Mouse (Mus musculus): ENCODE results near the gene Gpd1l.

Gpd1l gene

DNA sequence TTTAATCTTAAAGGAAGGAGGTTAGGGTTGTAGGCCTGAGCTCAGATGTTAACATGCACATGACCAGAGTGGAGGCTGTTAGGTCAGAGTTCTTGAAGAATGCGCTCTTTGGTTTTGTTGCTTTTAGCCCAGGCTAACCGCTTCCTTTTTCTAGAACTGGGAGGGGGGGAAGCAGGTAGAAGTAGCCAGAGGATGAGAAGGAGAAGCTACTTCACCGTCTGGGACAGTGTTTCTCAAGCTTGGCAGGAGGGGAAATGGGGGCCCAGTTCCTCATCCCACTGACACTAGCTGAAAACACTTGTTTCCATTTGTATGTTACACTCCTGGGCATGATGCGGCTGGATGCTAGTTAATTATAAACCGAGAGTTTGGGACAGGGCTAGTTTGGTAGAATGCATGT, 8.2 kb downstream of the Gpd1l start:
- DNase-seq: no peak

DNA sequence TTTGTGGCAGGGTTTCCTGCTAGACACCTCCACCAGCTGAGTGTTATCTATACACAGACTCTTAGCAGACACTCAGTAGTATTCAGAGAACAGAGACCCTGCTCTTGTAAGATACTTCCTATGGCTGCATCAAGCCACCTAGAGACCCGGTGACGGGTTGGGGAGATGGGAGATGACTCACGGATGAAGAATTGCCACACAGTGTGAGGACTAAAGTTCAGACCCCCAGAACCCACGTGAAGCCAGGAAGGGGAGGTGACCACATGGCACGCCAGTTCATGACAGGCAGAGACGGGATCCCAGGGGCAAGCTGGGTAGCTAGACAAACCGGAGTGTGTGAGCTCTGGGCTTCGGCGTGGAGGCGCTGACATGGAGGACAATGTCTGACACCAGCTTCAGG, 8.7 kb downstream of the Gpd1l start:
- no peak for DNase-seq

GRCm38 (mm10) chr9:114924511-114924910, 9.3 kb downstream of the Gpd1l start:
- DNase-seq: no peak

- no peak for DNase-seq
These were observed 11.6 kb downstream of the Gpd1l start for GRCm38 (mm10) chr9:114922209-114922608.

DNA sequence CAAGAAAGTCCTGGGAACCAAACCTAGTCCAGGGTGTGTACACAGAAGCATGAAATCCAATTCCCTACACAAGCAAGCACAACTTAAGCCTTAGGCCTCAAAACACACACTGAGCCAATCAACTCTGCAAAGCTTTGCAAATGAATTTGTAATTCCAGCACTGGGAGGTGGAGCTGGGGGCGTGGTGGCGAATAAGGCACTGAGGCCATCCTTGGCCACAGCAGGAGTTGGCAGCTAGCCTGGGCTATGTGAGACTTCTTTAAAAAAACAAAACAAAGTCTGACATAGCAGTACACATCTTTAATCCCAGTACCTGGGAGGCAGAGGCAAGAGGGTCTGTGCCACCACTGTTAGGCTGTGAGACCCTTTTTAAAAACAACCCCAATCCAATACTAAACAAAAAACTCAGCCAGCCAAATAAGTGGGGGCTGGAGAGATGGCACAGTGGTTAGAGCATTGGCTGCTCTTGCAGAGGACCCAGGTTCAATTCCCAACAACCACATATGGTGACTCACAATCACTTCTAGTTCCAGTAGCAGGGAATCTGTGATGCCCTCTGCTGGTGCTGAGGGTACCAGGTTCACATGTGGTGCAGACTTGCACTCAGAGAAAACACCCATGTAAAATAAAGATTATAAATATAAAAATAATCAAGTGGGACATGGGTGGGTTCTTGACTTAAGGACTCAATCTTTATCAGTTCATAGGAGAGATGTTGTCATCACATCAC, 12.3 kb downstream of the Gpd1l start:
- DNase-seq: no peak

DNA sequence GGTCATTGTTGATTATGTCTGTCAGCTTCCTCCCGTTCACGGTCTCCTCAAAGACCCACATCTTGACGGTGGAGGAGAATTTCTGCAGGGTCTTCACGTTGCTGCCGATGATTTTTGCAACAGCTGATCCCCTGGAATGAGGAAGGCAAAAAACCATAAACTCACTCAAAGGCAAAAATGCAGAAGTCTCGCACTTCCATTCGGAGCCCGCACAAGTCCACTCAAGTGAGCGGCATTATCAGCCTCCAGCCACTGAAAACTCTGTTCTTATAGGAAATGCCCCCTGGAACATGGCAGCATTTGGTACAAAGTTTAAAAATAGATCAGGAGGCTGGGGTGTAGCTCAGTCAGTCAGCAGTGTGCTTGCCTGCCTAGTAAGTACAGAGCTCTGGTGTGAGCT, 13.2 kb downstream of the Gpd1l start:
- no peak for DNase-seq

GRCm38 (mm10) chr9:114912680-114913649, 20.8 kb downstream of the Gpd1l start:
- DNase-seq: peak; percentile 90 to 91

GRCm38 (mm10) chr9:114907509-114907908, 26.3 kb downstream of the Gpd1l start:
- DNase-seq: peak in 1 of 2 experiments; percentile 48

- no peak for DNase-seq
These were observed 37.9 kb downstream of the Gpd1l start for GRCm38 (mm10) chr9:114895919-114896318.

DNA sequence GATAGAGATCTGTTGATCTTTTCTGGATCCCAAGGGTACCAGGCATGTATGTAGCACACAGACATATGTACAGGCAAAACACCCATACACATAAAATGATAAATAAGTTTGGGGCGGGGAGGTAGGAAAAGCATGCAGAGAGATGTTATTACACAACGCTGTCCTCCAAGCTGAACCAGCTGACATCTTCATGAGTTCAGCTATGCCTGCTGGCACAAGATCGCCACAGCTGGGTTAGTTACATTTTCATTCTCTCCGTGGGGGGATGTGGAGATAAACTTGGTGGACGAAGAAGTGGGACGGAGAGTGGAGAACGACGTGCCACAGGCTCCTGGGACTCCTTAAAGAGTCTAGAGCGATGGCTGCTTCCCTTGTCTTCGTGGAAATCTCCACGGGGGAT, 40.8 kb downstream of the Gpd1l start:
- no peak for DNase-seq

DNA sequence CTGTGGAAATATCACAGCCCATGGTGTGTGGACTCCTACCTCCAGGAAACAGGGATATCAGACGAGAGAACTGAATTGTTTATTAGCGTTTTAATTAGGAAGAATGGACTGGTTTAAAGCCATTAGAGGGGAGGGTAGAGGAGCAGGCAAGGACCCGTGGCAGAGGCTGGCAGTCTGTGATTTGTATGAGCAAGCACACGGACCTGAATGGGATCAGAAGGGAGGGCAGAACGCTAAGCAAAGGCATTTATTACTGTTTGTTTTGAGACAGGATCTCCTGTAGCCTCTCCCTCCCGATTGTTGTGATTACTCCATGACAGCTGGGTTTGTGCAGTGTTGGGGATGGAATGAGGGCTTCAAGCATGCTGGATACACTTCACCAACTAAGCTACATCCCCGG, 43.4 kb downstream of the Gpd1l start:
- no peak for DNase-seq

DNA sequence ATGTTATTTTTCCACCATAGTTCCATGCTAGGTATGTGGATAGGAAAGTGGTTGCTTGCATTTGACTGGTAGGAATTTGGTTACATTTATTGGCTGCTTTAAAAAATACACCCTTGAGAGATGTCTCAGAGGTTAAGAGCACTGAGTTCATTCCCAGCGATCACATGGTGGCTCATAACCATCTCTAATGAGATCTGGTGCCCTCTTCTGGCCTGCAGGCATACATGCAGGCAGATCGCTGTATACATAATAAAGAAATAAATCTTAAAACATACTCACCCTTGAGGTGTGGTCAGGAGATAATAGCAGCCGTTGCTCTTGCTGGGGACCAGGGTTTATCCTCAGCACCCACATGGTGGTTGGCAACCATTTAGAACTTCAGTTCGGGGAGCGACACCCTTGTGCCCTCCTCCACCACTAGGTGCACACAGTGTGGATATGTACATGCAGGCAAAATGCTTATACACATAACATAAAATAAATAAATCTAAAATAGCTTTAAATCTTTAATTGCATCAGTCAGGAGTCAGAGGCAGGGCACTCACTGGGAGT, 44.9 kb downstream of the Gpd1l start:
- no peak for DNase-seq

GRCm38 (mm10) chr9:114887699-114888098, 46.1 kb downstream of the Gpd1l start:
- peak; percentile 41 to 62 for DNase-seq

DNA sequence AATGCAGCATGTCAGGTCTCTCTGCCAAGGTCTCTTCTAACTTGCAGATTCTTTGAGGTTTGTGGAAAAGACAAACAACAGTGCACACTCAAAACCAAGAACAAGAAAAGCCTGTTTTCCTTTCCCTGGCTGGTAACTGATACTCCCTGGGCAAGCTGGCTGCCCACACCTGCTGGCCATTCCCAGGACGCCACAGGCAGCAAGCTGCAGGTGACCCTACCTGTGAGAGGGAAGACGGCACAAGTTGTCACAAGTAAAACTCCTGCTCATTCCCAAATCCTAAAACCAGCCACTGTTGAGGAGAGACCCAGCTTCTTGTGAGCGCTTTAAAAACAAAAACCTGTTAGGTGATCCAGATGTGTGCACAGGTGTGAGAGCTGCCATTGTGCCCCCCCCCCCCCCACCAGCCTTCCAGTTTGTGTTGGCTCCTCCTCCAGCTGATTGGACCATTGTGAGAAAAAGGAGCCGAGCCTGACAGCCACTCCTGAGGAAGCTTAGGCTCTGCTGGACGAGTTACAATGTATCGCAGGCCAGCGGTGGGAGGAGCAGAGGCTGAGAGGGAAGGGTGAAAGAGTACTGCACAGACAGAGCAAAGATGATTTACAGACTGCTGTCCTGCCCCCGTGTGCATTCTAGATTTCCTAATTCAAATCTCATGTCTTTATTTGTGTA, 47.7 kb downstream of the Gpd1l start:
- no peak for DNase-seq

DNA sequence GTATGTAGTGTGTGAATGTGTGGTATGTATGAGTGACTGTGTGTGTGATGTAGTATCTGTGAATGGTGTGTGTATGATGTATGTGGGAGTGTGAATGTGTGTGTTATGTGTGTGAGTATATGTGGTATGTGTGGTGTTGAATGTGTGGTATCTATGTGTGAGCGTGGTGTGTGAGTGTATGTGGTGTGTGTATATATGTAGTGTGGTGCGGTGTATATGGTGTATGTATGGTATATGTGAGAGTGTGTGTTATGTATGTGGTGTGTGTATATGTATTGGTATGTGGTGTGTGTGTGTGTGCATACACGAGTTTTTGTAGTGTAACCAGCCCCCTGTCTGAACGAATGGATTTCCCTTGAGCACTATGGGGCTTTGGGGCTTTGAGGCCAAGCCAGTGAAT, 48.2 kb downstream of the Gpd1l start:
- no peak for DNase-seq

DNA sequence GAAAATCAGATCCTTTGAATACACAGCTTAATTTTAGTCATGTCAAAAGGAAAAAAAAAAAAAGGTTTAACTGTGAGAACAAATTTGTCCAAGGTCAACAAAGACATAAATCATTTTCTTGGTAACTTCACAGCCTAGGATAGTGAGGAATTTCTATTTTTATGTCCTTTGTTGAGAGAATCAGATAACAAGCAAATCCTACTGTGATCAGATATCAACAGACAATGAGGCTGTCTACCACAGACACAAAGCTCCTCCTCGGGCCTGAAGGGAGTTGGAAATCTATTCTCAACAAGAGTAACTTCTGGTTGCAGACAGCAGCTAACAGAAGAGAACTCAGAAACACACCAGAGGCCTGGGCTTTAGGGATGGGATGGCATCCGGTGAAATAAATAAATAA, 51.8 kb downstream of the Gpd1l start:
- no peak for DNase-seq

- DNase-seq: peak; percentile 26 to 51
These were observed 78.5 kb downstream of the Gpd1l start for GRCm38 (mm10) chr9:114855327-114855726.

DNA sequence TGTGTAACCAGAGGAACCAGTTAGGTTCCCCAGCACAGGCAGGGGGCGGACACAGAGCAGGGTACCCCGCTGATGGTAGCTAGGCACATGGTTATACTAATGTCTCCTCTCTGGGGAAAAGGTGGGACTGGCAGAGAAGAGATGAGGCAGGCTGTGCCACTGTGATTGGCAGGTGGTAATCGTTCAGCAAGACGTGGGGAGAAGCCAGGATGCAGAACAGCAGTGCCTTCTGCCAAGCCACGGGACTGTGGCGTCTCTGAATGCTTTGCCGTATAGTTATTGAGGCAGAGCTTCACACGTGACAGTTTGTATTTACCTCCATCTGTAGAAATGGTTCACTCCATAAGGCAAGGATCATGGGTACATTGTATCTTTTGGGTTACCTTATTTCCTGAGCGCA, 79.1 kb downstream of the Gpd1l start:
- no peak for DNase-seq

DNA sequence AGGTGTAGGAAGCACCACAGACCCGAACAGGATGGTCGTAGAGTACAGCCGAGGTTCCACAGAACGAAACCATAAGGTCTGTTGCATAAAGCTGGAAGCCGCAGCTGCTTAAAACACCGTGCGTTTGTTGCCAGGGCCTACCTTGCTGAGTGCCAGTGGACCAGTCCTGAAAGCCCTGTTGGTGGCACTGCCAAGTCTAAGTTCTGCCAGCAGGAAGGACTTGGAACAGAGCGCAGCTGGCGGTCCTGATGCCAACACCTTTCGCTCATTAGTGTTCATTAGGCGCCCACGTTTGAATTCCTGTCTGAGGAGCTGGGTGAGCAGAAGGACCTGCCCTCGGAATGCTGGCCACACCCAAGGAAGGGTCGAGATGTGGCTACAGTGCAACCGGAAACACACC, 80.5 kb downstream of the Gpd1l start:
- DNase-seq: no peak

DNA sequence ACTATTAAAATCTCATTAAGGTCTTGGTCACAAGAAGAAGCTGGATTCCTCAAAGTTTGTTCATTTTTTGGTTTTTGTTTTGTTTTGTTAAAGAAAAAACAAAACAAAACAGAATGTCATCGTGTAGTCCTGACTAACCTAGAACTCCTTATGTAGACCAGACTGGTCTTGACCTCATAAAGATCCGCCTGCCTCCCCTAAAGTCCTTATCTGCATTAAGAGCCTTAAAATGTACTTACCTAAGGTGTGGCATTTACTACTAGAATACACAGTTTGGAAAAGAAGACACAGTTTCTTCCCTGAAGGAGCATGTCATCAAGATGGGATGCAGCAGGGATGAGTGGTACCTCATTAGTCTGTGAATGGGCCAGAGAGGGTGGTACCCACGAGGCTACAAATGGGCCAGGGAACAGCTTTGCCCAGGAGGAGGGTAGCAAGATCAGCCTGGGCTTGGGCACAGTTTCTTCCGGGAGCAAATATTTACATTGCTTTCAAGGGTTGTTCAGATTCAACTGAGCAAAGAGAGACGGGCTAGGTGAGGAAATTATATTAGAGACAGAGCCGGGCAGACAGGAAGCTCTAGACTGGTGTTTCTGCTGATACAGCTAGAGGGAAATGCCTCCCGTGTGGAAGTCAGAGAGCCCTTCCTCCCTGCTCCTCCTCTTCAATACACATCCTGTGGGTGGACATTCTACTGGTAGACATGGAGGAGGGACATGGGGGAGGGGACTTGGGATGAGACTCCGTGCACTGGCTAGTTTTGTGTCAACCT, 82.2 kb downstream of the Gpd1l start:
- no peak for DNase-seq
